Mouse (Mus musculus) heart, embryonic 13.5 days (tissue): ENCODE results near the gene Etfa. TPM values are rescaled to one million over a fixed set of nuclear protein-coding genes. Genes with fewer than 3 reads are reported as not detected.
A peak's percentile ranks its signal among the peaks of the same experiment; 100 is the strongest.

Source experiments
- ATAC-seq: fragments of 200-750 bp; cut with Nextera tagmentation; 2 replicates; pipeline ENCODE4 v1.8.0; 2017; ENCODE audit warnings: moderate TSS enrichment; ENCODE audit not compliant: insufficient number of reproducible peaks, low FRiP score, low TSS enrichment; ENCODE audit errors: extremely low read depth
- H3K27ac ChIP-seq: fragments of 300-500 bp; sonication (generic); replicated peaks from 2 replicates; pipeline ENCODE4 v1.5.1; 2015; ENCODE audit warnings: moderate library complexity, mild to moderate bottlenecking, inconsistent platforms
- H3K27me3 ChIP-seq: fragments of 300-500 bp; sonication (generic); replicated peaks from 2 replicates; pipeline ENCODE4 v1.6.1; 2015; ENCODE audit warnings: mild to moderate bottlenecking, inconsistent platforms
- H3K36me3 ChIP-seq: fragments of 300-500 bp; sonication (generic); 2 replicates; pipeline ENCODE4 v1.6.1; 2015; ENCODE audit warnings: mild to moderate bottlenecking, inconsistent platforms
- H3K4me1 ChIP-seq: fragments of 300-500 bp; sonication (generic); 2 replicates; pipeline ENCODE4 v1.6.1; 2015; ENCODE audit warnings: inconsistent platforms
- H3K4me2 ChIP-seq: fragments of 300-500 bp; sonication (generic); 2 replicates; pipeline ENCODE4 v1.6.1; 2015; ENCODE audit warnings: inconsistent platforms, mild to moderate bottlenecking, moderate library complexity
- H3K4me3 ChIP-seq: fragments of 300-500 bp; sonication (generic); 2 replicates; pipeline ENCODE4 v1.5.1; 2015; ENCODE audit warnings: moderate library complexity, mild to moderate bottlenecking, inconsistent platforms
- H3K9ac ChIP-seq: fragments of 300-500 bp; sonication (generic); 2 replicates; pipeline ENCODE4 v1.6.1; 2015; ENCODE audit warnings: inconsistent platforms, mild to moderate bottlenecking, moderate library complexity
- H3K9me3 ChIP-seq: fragments of 300-500 bp; sonication (generic); 2 replicates; pipeline ENCODE4 v1.6.1; 2016; ENCODE audit warnings: inconsistent platforms
- WGBS: fragments of 180-500 bp; shearing (Covaris S2); methylation state at CpG from one replicate; pipeline ENCODE4 v1.1.7; 2015; ENCODE audit warnings: mixed read lengths; 5-methylcytosine and 5-hydroxymethylcytosine counted together
- polyA plus RNA-seq: library from polyadenylated mRNA; unstranded; fragments of >200 nt; fragmentation: Nextera tagmentation; extraction: Ambion mirVana; gene quantifications from 2 replicates; pipeline ENCODE4 v1.2.1, GENCODE M21; 2015

Etfa gene
- polyA plus RNA-seq, 1 experiment from 2014 or later: 286 TPM

GRCm38 (mm10) chr9:55449108-55449507, 62.9 kb downstream of the Etfa start:
- ATAC-seq: no peak
- peaks cover 16% of the 10 kb centered on the region for H3K36me3 ChIP-seq
- no peak overlapping the region for H3K4me2 ChIP-seq
- no peaks in the 10 kb centered on the region for H3K9me3 ChIP-seq
- no peaks in the 10 kb centered on the region for H3K4me1 ChIP-seq
- no peak overlapping the region for H3K9ac ChIP-seq
- no peak overlapping the region for H3K27ac ChIP-seq
- 65% methylated on average over 1 of the region's 1 CpGs for WGBS
- H3K27me3 ChIP-seq: peaks cover 4% of the 10 kb centered on the region; the same call in 1 of the 2 replicates
- H3K4me3 ChIP-seq: no peak overlapping the region

GRCm38 (mm10) chr9:55447509-55447908, 64.5 kb downstream of the Etfa start:
- Histone ChIP-seq H3K9me3 (no peaks in the 10 kb centered on the region), H3K27ac (no peak overlapping the region), H3K27me3 (peaks cover 4% of the 10 kb centered on the region; the same call in 1 of the 2 replicates), H3K36me3 (0 out of 2 replicates have a peak, but pooled peaks cover under 1% of the 10 kb centered on the region), H3K9ac (no peak overlapping the region), H3K4me3 (no peak overlapping the region), H3K4me1 (no peaks in the 10 kb centered on the region), H3K4me2 (no peak overlapping the region)
- no peak for ATAC-seq
- 85% methylated on average over 4 of the region's 4 CpGs for WGBS

DNA sequence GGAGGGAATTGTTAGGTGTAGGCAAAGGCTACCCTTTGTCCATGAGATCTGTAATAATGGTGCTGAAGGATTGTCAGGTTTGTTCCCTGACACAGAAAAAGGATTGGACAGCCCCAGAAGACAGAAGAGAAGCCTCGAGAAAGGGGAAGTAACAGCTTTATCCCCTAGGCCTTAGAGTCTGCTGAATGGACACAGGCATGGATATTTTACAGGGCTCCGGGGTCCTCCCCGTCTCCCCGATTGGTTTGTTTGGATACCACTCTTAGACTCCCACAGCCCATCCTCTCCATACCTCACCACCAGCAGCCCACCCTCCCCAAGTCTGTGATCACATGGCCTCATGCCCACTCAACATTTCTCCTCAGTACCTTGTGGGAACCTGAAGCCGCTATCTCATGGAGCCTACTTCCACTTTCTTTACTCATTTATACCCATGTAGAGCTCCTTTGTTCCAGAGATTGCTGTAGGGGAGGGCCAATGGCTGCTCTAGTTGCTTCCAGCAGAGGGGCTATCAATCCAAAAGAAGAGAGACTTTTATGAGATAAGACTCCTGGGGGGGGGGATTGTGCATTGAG, 72.8 kb downstream of the Etfa start:
- Histone ChIP-seq H3K9ac (no peak overlapping the region), H3K4me3 (no peak overlapping the region), H3K4me2 (no peak overlapping the region), H3K27ac (no peak overlapping the region), H3K4me1 (no peaks in the 10 kb centered on the region), H3K27me3 (no peaks in the 10 kb centered on the region; the same call in 1 of the 2 replicates), H3K9me3 (no peaks in the 10 kb centered on the region), H3K36me3 (no peaks in the 10 kb centered on the region)
- 78% methylated on average over 5 of the region's 5 CpGs for WGBS
- ATAC-seq: no peak

GRCm38 (mm10) chr9:55438433-55438832, 73.6 kb downstream of the Etfa start:
- no peaks in the 10 kb centered on the region; the same call in 1 of the 2 replicates for H3K27me3 ChIP-seq
- no peak overlapping the region for H3K4me2 ChIP-seq
- no peak overlapping the region for H3K4me3 ChIP-seq
- H3K36me3 ChIP-seq: no peaks in the 10 kb centered on the region
- no peak overlapping the region for H3K27ac ChIP-seq
- no peak overlapping the region for H3K9ac ChIP-seq
- WGBS: 37% methylated on average over 3 of the region's 3 CpGs
- H3K9me3 ChIP-seq: no peaks in the 10 kb centered on the region
- no peak for ATAC-seq
- no peaks in the 10 kb centered on the region for H3K4me1 ChIP-seq

GRCm38 (mm10) chr9:55433875-55434274, 78.2 kb downstream of the Etfa start:
- Histone ChIP-seq H3K9ac (no peak overlapping the region), H3K27me3 (peaks cover 27% of the 10 kb centered on the region), H3K4me1 (peaks cover 8% of the 10 kb centered on the region; the same call in 1 of the 2 replicates), H3K4me2 (no peak overlapping the region), H3K9me3 (no peaks in the 10 kb centered on the region), H3K27ac (no peak overlapping the region), H3K4me3 (no peak overlapping the region), H3K36me3 (no peaks in the 10 kb centered on the region)
- WGBS: 73% methylated on average over 5 of the region's 5 CpGs
- ATAC-seq: no peak

- H3K27me3 ChIP-seq: peaks cover 33% of the 10 kb centered on the region
- WGBS: 57% methylated on average over 14 of the region's 14 CpGs
- H3K4me2 ChIP-seq: no peak overlapping the region
- ATAC-seq: no peak
- H3K4me1 ChIP-seq: peaks cover 8% of the 10 kb centered on the region; the same call in 1 of the 2 replicates
- no peaks in the 10 kb centered on the region for H3K9me3 ChIP-seq
- no peak overlapping the region for H3K4me3 ChIP-seq
- H3K9ac ChIP-seq: no peak overlapping the region
- H3K27ac ChIP-seq: no peak overlapping the region
- no peaks in the 10 kb centered on the region for H3K36me3 ChIP-seq
These were observed 79.4 kb downstream of the Etfa start for GRCm38 (mm10) chr9:55432306-55433289.

GRCm38 (mm10) chr9:55430133-55430532, 81.9 kb downstream of the Etfa start:
- H3K4me1 ChIP-seq: peaks cover 8% of the 10 kb centered on the region; the same call in 1 of the 2 replicates
- no peaks in the 10 kb centered on the region for H3K9me3 ChIP-seq
- no peak overlapping the region for H3K27ac ChIP-seq
- H3K4me2 ChIP-seq: peak overlapping the region; percentile 55
- H3K36me3 ChIP-seq: no peaks in the 10 kb centered on the region
- WGBS: 13% methylated on average over 20 of the region's 20 CpGs
- peak overlapping the region; percentile 18; the same call in 1 of the 2 replicates for H3K4me3 ChIP-seq
- ATAC-seq: no peak
- peaks cover 33% of the 10 kb centered on the region for H3K27me3 ChIP-seq
- 0 out of 2 replicates have a peak overlapping the region, but pooled peaks have one; percentile 33 for H3K9ac ChIP-seq

GRCm38 (mm10) chr9:55429242-55429975, 82.6 kb downstream of the Etfa start:
- H3K4me1 ChIP-seq: peaks cover 8% of the 10 kb centered on the region; the same call in 1 of the 2 replicates
- ATAC-seq: no peak
- peaks cover 33% of the 10 kb centered on the region for H3K27me3 ChIP-seq
- no peaks in the 10 kb centered on the region for H3K9me3 ChIP-seq
- no peak overlapping the region for H3K9ac ChIP-seq
- 26% methylated on average over 12 of the region's 12 CpGs for WGBS
- no peak overlapping the region for H3K4me3 ChIP-seq
- H3K36me3 ChIP-seq: no peaks in the 10 kb centered on the region
- H3K4me2 ChIP-seq: peak overlapping the region; percentile 55
- H3K27ac ChIP-seq: no peak overlapping the region

- Histone ChIP-seq H3K4me2 (no peak overlapping the region), H3K36me3 (no peaks in the 10 kb centered on the region), H3K9me3 (no peaks in the 10 kb centered on the region), H3K4me1 (peaks cover 8% of the 10 kb centered on the region; the same call in 1 of the 2 replicates), H3K9ac (no peak overlapping the region), H3K27ac (no peak overlapping the region), H3K4me3 (no peak overlapping the region), H3K27me3 (peaks cover 28% of the 10 kb centered on the region)
- no peak for ATAC-seq
- 55% methylated on average over 7 of the region's 7 CpGs for WGBS
These were observed 86.7 kb downstream of the Etfa start for GRCm38 (mm10) chr9:55425271-55425810.

GRCm38 (mm10) chr9:55423451-55424424, 88.3 kb downstream of the Etfa start:
- no peak overlapping the region for H3K4me2 ChIP-seq
- WGBS: 78% methylated on average over 14 of the region's 14 CpGs
- no peaks in the 10 kb centered on the region for H3K36me3 ChIP-seq
- ATAC-seq: no peak
- H3K9ac ChIP-seq: no peak overlapping the region
- H3K27me3 ChIP-seq: peaks cover 35% of the 10 kb centered on the region
- no peak overlapping the region for H3K4me3 ChIP-seq
- no peaks in the 10 kb centered on the region for H3K4me1 ChIP-seq
- no peak overlapping the region for H3K27ac ChIP-seq
- H3K9me3 ChIP-seq: no peaks in the 10 kb centered on the region
